Mouse (Mus musculus) kidney, adult 9 months (tissue): ENCODE measurements around the gene Fbxw8.

Source experiments
- DNase-seq: peaks from one replicate; pipeline ENCODE4 v3.0.0; 2022

Fbxw8 gene

GRCm38 (mm10) chr5:118149711-118150110 lies 5.6 kb downstream of the Fbxw8 start:
- DNase-seq, result no peak

- no peak for DNase-seq
Measured at GRCm38 (mm10) chr5:118147264-118147663, 8.0 kb downstream of the Fbxw8 start.

- no peak for DNase-seq
Measured at GRCm38 (mm10) chr5:118145999-118146679, 9.1 kb downstream of the Fbxw8 start.

GRCm38 (mm10) chr5:118145458-118145857 lies 9.8 kb downstream of the Fbxw8 start:
- no peak for DNase-seq

- DNase-seq, result no peak
Measured at GRCm38 (mm10) chr5:118144770-118145169, 10.5 kb downstream of the Fbxw8 start.

- no peak for DNase-seq
Measured at GRCm38 (mm10) chr5:118144327-118144726, 10.9 kb downstream of the Fbxw8 start.

GRCm38 (mm10) chr5:118143211-118144026 lies 11.8 kb downstream of the Fbxw8 start:
- DNase-seq, result peak; percentile 84

GRCm38 (mm10) chr5:118142471-118142870 lies 12.8 kb downstream of the Fbxw8 start:
- no peak for DNase-seq

GRCm38 (mm10) chr5:118139630-118140029 lies 15.6 kb downstream of the Fbxw8 start:
- no peak for DNase-seq

- DNase-seq, result no peak
Measured at GRCm38 (mm10) chr5:118136391-118136790, 18.9 kb downstream of the Fbxw8 start.

- DNase-seq, result no peak
Measured at GRCm38 (mm10) chr5:118128651-118129050, 26.6 kb downstream of the Fbxw8 start.

GRCm38 (mm10) chr5:118128208-118128607 lies 27.1 kb downstream of the Fbxw8 start:
- no peak for DNase-seq

- DNase-seq, result no peak
Measured at GRCm38 (mm10) chr5:118126671-118127070, 28.6 kb downstream of the Fbxw8 start.

GRCm38 (mm10) chr5:118123096-118123495 lies 32.2 kb downstream of the Fbxw8 start:
- no peak for DNase-seq

- DNase-seq, result no peak
Measured at GRCm38 (mm10) chr5:118121928-118122327, 33.3 kb downstream of the Fbxw8 start.

- DNase-seq, result no peak
Measured at GRCm38 (mm10) chr5:118120670-118121069, 34.6 kb downstream of the Fbxw8 start.

GRCm38 (mm10) chr5:118118922-118119321 lies 36.3 kb downstream of the Fbxw8 start:
- DNase-seq, result no peak

- peak; percentile 68 for DNase-seq
Measured at GRCm38 (mm10) chr5:118118351-118118750, 36.9 kb downstream of the Fbxw8 start.

GRCm38 (mm10) chr5:118113617-118114016 lies 41.6 kb downstream of the Fbxw8 start:
- no peak for DNase-seq

- no peak for DNase-seq
Measured at GRCm38 (mm10) chr5:118113043-118113442, 42.2 kb downstream of the Fbxw8 start.

- DNase-seq, result no peak
Measured at GRCm38 (mm10) chr5:118108794-118109440, 46.3 kb downstream of the Fbxw8 start.

- no peak for DNase-seq
Measured at GRCm38 (mm10) chr5:118108124-118108793, 47.0 kb downstream of the Fbxw8 start.

GRCm38 (mm10) chr5:118106667-118107066 lies 48.6 kb downstream of the Fbxw8 start:
- DNase-seq, result no peak
